Mouse (Mus musculus) hematopoietic stem cell, adult 5-6 weeks (primary cell): Measurements from ENCODE around the gene Mad2l1bp. TPM values are rescaled to one million over a fixed set of nuclear protein-coding genes. Genes with fewer than 3 reads are reported as not detected.
A peak's percentile ranks its signal among the peaks of the same experiment; 100 is the strongest.

Experiments used
- ATAC-seq, 2 experiments: fragments of 125-278 bp in 1 of 2; replicated peaks in 1 of 2; 2 replicates each; pipeline ENCODE4 v1.8.0; 2016 to 2017; ENCODE audit warnings: inconsistent platforms in 2 of 2, mild to moderate bottlenecking in 2 of 2, moderate number of reproducible peaks in 2 of 2, low read depth in 1 of 2, moderate TSS enrichment in 1 of 2; ENCODE audit not compliant: low FRiP score in 2 of 2, poor library complexity in 2 of 2, severe bottlenecking in 2 of 2, insufficient read depth in 1 of 2, low TSS enrichment in 1 of 2
- total RNA-seq: library from RNA; stranded (forward); fragments of 172-1452, 232-1000 nt; gene quantifications from 2 replicates; pipeline ENCODE4 v1.2.3, GENCODE M21; 2017

Mad2l1bp gene
- total RNA-seq, 1 experiment from 2014 or later = 0.60 TPM

GRCm38 (mm10) chr17:46160686-46161085 lies 7.3 kb upstream of the Mad2l1bp start, which contains the start of gene Gtpbp2:
Gtpbp2 (plus strand) TSS chr17:46161032.
- peak; percentile 94 to 95 for ATAC-seq

DNA sequence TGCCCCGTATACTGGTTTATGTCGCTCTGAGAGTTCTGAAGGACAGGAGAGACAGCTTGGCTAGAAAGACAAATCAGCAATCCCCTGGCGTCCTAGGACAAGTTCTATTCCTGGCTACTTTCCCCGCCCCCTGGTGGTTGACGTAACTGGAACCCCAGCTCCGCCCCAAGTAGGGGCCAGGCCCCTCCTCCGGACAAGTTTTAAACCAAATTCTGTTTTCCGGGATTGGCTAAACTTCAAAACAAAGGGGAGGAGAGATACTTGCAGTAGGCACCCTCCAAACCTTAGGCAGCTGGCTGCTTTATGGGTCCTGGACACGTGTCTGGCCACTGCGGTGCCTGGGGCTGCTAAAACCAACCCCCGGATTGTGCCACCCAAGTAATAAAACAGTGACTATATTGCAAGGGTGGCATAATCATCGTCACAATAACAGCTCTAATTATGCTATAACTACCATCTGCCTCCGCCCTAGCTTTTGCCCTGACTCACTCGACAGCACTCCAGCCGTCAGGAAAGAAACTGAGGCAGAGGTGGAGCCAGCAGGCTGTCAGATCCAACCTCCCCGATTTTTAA lies 6.8 kb upstream of the Mad2l1bp start:
- ATAC-seq = peak; percentile 54 to 61

GRCm38 (mm10) chr17:46159236-46159635 lies 5.9 kb upstream of the Mad2l1bp start:
- ATAC-seq = no peak

- ATAC-seq = no peak
Observed at GRCm38 (mm10) chr17:46157131-46157530, 3.8 kb upstream of the Mad2l1bp start.

DNA sequence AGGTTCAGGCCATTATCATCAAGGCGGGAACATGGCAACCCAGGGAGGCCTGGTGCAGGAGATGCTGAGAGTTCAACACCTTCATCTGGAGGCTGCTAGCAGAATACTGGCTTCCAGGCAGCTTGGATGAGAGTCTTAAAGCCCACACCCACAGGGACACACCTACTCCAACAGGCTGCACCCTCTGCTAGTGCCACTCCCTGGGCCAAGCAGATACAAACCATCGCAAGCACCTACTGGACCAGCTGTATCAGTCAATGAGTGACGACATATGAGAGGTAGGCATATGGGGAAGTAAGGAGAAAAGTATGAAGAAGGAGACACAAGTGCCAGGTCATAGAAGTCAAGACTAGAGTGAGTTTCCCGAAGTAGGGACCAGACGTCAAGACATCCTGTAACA lies 3.3 kb upstream of the Mad2l1bp start:
- no peak for ATAC-seq

DNA sequence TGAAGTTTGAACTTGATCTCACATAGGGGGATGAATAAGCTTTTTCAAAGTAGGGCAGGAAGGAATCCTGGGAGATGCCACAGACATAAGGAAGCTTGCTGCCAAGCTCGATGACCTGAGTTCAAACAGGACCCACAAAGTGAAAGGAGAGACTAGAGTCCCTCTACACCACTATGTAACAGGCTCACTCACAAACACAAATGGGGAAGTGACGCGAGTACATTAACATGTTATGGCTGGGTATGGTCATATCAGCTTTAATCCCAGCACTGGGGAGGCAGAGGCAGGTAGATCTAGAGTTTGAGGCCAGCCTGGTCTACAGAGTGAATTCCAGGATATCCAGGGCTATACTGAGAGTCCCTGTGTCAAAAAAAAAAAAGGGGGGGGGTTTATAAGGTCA lies 983 bp upstream of the Mad2l1bp start:
- no peak for ATAC-seq

DNA sequence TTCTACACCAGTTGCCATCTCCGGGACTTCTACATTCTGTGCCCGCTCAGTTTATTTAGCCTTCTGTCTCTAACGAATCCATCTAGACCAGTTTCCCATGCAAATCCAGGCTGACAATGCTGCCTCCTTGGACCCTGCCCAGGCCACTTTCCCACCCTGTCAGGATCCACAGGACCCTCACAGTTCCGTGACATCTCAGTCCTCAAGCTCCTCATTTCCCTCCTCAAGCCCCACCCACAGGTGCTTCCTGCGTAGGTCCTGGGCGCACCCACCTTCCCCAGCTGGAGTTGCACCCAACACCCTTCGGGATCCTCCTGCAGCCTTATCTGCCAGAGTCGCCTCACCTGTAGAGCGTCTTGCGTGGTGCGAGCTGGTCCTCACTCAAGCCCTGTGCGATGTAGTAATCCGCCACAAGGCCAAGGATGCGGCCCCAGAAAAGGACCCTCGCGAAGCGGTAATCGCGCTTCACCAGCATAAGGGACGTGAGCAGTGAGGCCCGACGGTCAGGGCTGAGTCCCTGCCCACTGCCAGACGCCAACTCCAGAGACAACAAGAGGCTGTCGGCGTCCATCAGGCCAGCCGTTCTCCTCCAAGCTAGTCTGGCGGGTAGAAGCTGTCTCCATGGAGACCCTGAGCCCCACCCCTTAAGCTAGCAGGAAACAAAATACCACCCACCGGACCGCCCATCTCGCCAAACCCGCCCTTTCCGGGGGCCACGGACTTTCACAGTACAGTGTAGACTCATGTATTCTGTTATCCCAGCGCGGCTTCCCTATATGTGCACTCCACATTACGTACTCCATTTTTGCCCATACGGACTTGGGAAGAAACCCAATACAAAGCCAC lies 9.6 kb downstream of the Mad2l1bp start, which contains the start of gene Rsph9:
TSS of gene Rsph9 (minus strand) at position 639 of the 846 bp plus-strand sequence.
- ATAC-seq = peak; percentile 87 to 90

- no peak for ATAC-seq
Observed at GRCm38 (mm10) chr17:46139872-46140271, 13.5 kb downstream of the Mad2l1bp start.

DNA sequence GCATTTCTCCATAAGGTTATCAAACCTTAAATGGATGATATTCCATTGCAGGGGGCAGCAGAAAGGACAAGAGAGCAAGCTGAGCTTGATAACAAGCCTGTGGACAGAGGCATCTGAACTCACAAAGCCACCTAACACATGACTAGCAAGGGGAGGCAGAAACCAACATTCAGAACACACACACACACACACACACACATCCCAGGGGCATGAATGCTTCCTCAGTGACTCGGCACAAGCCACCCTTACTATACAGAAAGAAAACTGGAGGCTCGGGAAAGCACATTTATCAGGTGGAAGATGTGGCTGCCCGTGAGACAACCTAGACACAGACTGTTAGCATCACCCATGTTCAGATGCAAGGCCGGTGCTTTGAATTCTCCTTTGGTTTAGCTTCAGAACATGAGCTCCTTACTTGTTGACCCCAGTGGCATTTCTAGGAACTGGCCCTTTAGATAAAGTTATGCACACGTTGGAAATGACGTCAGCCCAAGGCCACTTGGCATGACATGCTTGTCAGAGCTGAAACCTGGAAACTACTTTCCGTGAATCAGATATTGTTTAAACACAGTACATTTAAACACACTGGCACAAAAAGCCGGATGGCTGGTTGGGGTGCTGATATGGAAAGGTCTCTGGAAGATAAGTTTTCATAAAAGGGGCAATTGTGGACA lies 14.7 kb downstream of the Mad2l1bp start:
- ATAC-seq = peak; percentile 46 to 49; a peak in 3 of 4 replicates

DNA sequence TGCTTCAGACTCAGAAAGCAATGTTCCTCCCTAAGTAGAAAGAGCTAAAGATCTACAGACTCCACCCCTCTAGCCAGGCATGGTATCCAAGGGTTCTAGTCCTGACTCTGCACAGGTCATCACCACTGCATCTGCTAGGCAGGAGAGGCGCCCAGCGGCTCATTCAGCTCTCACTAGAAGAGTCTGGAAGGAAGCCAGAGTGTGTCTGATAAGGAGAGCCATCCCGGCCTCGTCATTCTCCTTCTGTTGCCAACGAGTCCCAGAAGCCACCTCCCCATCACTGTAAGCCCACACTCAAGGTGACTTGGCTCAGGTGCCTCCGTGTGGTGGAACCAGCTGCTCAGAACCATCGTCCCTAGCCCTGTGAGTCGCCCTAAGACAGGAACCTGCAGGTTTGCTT lies 20.5 kb downstream of the Mad2l1bp start:
- ATAC-seq = no peak

- ATAC-seq = peak; percentile 49 to 64; a peak in 2 of 4 replicates
Observed at GRCm38 (mm10) chr17:46132058-46132718, 21.2 kb downstream of the Mad2l1bp start.

GRCm38 (mm10) chr17:46129741-46130498 lies 23.4 kb downstream of the Mad2l1bp start:
- ATAC-seq = no peak

DNA sequence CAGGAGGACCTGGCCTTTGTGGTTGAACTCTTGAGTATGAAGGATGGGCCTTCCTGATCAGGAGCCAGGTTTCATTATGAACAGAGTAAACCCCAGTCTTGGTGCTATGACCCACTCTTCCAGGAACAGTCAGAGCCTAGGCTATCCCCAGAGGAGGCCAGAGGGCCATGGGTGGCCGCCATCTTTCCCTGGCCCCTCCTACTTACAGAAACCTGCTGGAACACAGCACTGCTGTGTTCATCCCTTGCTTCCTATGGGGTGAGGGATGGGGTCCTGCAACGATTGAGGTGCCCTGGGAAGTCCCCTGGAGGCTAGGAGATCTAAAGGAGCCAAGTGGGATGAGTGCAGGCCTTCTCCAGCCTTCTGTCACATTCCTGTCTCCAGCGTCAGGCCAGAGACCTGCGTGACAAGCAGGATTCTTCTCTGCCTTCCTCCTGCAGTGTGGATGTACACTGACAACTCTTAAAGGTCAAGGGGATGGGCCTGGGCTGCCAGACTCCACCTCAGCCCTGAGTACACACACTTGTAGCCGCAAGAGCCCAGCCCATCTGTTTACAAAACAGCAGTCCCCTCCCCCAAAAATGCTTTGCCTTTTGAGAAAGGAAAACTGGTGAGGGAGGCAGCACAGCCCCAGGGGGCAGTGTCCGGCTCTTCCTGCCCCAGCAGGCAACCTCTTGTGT lies 25.4 kb downstream of the Mad2l1bp start:
- no peak for ATAC-seq

GRCm38 (mm10) chr17:46126608-46127007 lies 26.7 kb downstream of the Mad2l1bp start:
- ATAC-seq = no peak

- ATAC-seq = no peak
Observed at GRCm38 (mm10) chr17:46123953-46124700, 29.2 kb downstream of the Mad2l1bp start.

DNA sequence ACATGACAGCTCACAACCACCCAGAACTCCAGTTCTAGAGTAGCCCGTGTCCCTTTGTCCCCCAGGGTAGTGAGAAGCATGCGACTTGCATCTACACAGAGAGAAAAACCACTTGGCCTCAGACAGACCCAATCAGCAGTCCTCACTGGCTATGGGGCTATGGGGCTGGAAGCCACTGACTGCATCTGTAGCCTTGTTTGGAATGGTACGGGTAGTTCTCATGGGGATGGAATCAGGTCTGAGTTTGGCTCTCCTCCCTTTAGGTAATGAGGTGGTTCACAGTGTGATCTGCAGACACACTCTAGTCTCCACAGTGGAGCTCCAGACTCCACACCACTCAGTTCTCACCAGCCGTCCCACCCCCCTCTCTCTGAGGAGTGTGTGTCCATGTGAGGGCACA lies 30.1 kb downstream of the Mad2l1bp start:
- ATAC-seq = no peak
